8 mouse cellular contexts compared by ENCODE assay signal in the genomic region with DNA sequence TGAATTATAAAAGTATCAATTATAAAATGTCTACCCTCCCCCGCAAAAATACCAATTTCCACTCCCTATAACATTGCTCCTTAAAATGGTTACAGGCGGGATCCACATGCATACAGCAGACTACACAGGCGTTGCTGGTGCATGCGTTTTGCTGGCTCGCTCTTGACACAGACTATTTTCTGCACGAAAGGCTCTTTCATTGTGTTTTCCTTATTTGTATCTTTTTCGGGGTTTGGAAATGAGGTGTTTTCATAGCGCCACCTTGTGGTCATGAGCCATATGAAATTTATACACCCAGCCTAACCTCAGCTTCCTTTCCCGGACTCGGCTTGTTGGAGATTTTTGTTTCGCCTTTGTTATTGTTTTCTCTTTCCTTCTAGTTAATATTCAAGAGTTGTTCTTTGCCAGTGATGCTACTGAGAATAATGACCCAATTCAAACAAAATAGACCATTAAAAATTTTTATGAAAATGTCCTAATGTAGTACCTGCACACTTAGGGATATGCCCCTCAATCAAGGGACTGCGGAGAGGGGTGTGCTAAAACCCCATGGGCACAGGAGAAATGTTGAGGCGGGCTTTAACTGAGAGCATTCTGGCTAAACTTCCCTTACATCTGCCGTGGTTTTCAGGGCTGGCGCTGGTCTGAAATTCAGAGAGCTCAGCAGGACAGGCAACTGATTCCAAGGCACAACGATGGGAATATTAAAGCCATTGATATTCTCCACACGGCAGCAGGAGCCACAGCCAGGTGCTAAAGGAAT. TPM values are rescaled to one million over a fixed set of nuclear protein-coding genes. Genes with fewer than 3 reads are reported as not detected.
DNase-seq lines count a peak whose midpoint lies in the region; ATAC-seq and TF ChIP-seq lines count a peak whose summit lies in the region.

No protein-coding gene starts in this region.

- 19% methylated on average over 17 of the region's 17 CpGs for WGBS in forebrain, embryonic 16.5 days
- 26% methylated on average over 17 of the region's 17 CpGs for WGBS in large intestine, adult 2 months
- WGBS in liver, embryonic 14.5 days (ENCODE audit: insufficient replicate concordance): 22% methylated on average over 17 of the region's 17 CpGs
- 24% methylated on average over 17 of the region's 17 CpGs for WGBS in neural tube, embryonic 11.5 days

- intact Hi-C loops in heart, postnatal 36 days (cut with DNase I): loop anchor here (2.0 to 10.0 kb wide), 4 partner anchors 320 to 916 kb away; no protein-coding TSS in a partner anchor

- no peak overlapping the region for H3K4me3 ChIP-seq in ES-E14 (ENCODE audit: insufficient read depth in 1 of 2, low read depth in 1 of 2, low read length in 2 of 2, poor library complexity in 1 of 2, severe bottlenecking in 1 of 2)
- peak overlapping the region; percentile 23; the same call in 1 of the 2 replicates for H3K4me3 ChIP-seq in forebrain, embryonic 16.5 days (replicated peaks; ENCODE audit: low read length)
- H3K4me3 ChIP-seq in liver, embryonic 14.5 days (ENCODE audit: insufficient read depth in 1 of 2, low read depth in 2 of 2, low read length in 2 of 2): peak overlapping the region in 1 of 2 experiments; percentile 27; a peak in 1 of 4 replicates
- no peak overlapping the region for H3K4me3 ChIP-seq in neural tube, embryonic 11.5 days (ENCODE audit: low read depth, low read length)

- in situ Hi-C loops in ES-E14 (cut with MboI; ENCODE audit: low sequenced_read_pairs in 2 of 2, unreplicated experiment in 2 of 2): no loop called here

- ATAC-seq in cerebellum, adult (ENCODE audit: insufficient number of reproducible peaks, low FRiP score, low TSS enrichment): peak; percentile 53
- ATAC-seq in forebrain, embryonic 16.5 days: peak; percentile 92
- ATAC-seq in liver, embryonic 14.5 days (ENCODE audit: insufficient read depth): no peak
- ATAC-seq in neural tube, embryonic 11.5 days (ENCODE audit: insufficient read depth, low FRiP score, low TSS enrichment): peak; percentile 74; the same call in 1 of the 2 replicates

- peak overlapping the region; percentile 42 for H3K4me2 ChIP-seq in forebrain, embryonic 16.5 days (ENCODE audit: low read length)
- H3K4me2 ChIP-seq in liver, embryonic 14.5 days (ENCODE audit: low read depth): peak overlapping the region; percentile 48
- peak overlapping the region; percentile 13; the same call in 1 of the 2 replicates for H3K4me2 ChIP-seq in neural tube, embryonic 11.5 days (ENCODE audit: low read depth)

- DNase-seq in ES-E14 (ENCODE audit: low read depth, low spot score): peak; percentile 71
- peak; percentile 69 to 79 for DNase-seq in heart, postnatal 36 days
- peak; percentile 63 for DNase-seq in large intestine, adult 2 months (ENCODE audit: low read depth, low spot score)
- peak; percentile 30 to 34 (median 30) for DNase-seq in liver, embryonic 14.5 days (ENCODE audit: low read depth in 3 of 3, low spot score in 3 of 3)
- DNase-seq in neural tube, embryonic 11.5 days (ENCODE audit: low spot score): peak; percentile 76
- DNase-seq in testis, postnatal 10 days (ENCODE audit: low spot score): peak; percentile 76

- no peak overlapping the region for H3K27ac ChIP-seq in ES-E14 (ENCODE audit: insufficient read depth, low read depth, low read length, poor library complexity, severe bottlenecking)
- H3K27ac ChIP-seq in forebrain, embryonic 16.5 days (ENCODE audit: low read length): no peak overlapping the region
- H3K27ac ChIP-seq in liver, embryonic 14.5 days: no peak overlapping the region
- H3K27ac ChIP-seq in neural tube, embryonic 11.5 days (ENCODE audit: low read depth, low read length): no peak overlapping the region

- peaks cover 0 to 2% of the 10 kb centered on the region in 2 experiments; a peak in 1 of 4 replicates for H3K4me1 ChIP-seq in ES-E14 (ENCODE audit: control insufficient read depth in 2 of 2, insufficient read depth in 2 of 2, low read length in 2 of 2, poor library complexity in 1 of 2)
- H3K4me1 ChIP-seq in forebrain, embryonic 16.5 days (replicated peaks; ENCODE audit: control insufficient read depth, insufficient read depth, low read length): peaks cover 11% of the 10 kb centered on the region; the same call in 1 of the 2 replicates
- peaks cover 0 to 4% of the 10 kb centered on the region in 2 experiments; a peak in 2 of 4 replicates for H3K4me1 ChIP-seq in liver, embryonic 14.5 days (replicated peaks; ENCODE audit: control insufficient read depth in 2 of 2, insufficient read depth in 2 of 2, low read length in 1 of 2)
- H3K4me1 ChIP-seq in neural tube, embryonic 11.5 days (ENCODE audit: control insufficient read depth, insufficient read depth, low read length): no peaks in the 10 kb centered on the region

- no peaks in the 10 kb centered on the region for H3K36me3 ChIP-seq in ES-E14 (ENCODE audit: control insufficient read depth, insufficient read depth, low read length, poor library complexity, severe bottlenecking)
- no peaks in the 10 kb centered on the region for H3K36me3 ChIP-seq in forebrain, embryonic 16.5 days (ENCODE audit: control insufficient read depth, insufficient read depth)
- no peaks in the 10 kb centered on the region for H3K36me3 ChIP-seq in liver, embryonic 14.5 days (replicated peaks; ENCODE audit: control insufficient read depth, insufficient read depth, low read depth)
- H3K36me3 ChIP-seq in neural tube, embryonic 11.5 days (ENCODE audit: control insufficient read depth, insufficient read depth, low read length): no peaks in the 10 kb centered on the region

- H3K27me3 ChIP-seq in forebrain, embryonic 16.5 days (replicated peaks; ENCODE audit: control insufficient read depth, insufficient read depth, low read length): no peaks in the 10 kb centered on the region
- H3K27me3 ChIP-seq in liver, embryonic 14.5 days (ENCODE audit: control insufficient read depth, insufficient read depth, low read length): no peaks in the 10 kb centered on the region
- H3K27me3 ChIP-seq in neural tube, embryonic 11.5 days (ENCODE audit: control insufficient read depth, insufficient read depth, low read length): no peaks in the 10 kb centered on the region

- no peak for TF ChIP-seq EP300 in liver, embryonic 14.5 days (IDR thresholded peaks at IDR 0.05; ENCODE audit: low read depth)

- no peak overlapping the region for H3K9ac ChIP-seq in ES-E14 (ENCODE audit: insufficient read depth, low read depth, low read length, poor library complexity, severe bottlenecking)
- H3K9ac ChIP-seq in forebrain, embryonic 16.5 days (replicated peaks; ENCODE audit: low read depth, low read length): no peak overlapping the region
- H3K9ac ChIP-seq in liver, embryonic 14.5 days (replicated peaks): no peak overlapping the region
- no peak overlapping the region for H3K9ac ChIP-seq in neural tube, embryonic 11.5 days (ENCODE audit: low read length)

- peak; percentile 74 for TF ChIP-seq CTCF in liver, embryonic 14.5 days (IDR thresholded peaks at IDR 0.05; ENCODE audit: low read depth)

- H3K9me3 ChIP-seq in ES-E14 (ENCODE audit: control insufficient read depth, insufficient read depth, low read depth, low read length): no peaks in the 10 kb centered on the region
- no peaks in the 10 kb centered on the region for H3K9me3 ChIP-seq in forebrain, embryonic 16.5 days (ENCODE audit: control insufficient read depth, low read length)
- no peaks in the 10 kb centered on the region for H3K9me3 ChIP-seq in liver, embryonic 14.5 days (ENCODE audit: control insufficient read depth, low read length)
- no peaks in the 10 kb centered on the region for H3K9me3 ChIP-seq in neural tube, embryonic 11.5 days (ENCODE audit: control insufficient read depth, low read length)

TF ChIP-seq in ES-E14, 5 proteins besides CTCF, POLR2A, EP300 and RAD21:
- TF ChIP-seq ZC3H11A (IDR thresholded peaks at IDR 0.05; ENCODE audit: borderline replicate concordance, low read depth, low read length) (peak; percentile 90; the same call in 1 of the 2 replicates), ZNF384 (IDR thresholded peaks at IDR 0.05; ENCODE audit: low read depth, low read length) (no peak), CHD2 (IDR thresholded peaks at IDR 0.05; ENCODE audit: low read depth, low read length) (no peak)

RNA-seq across cellular contexts. Expression of gene Cd180, which starts 48.4 kb away (rescaled TPM):
- total RNA-seq in ES-E14 (2012; rRNA removed): 0.13 TPM in 1 of 2 replicates, not detected in the other
- 0.23 and 0.39 TPM in 2 replicates for polyA plus RNA-seq in forebrain, embryonic 16.5 days (2015; fragmentation: Nextera tagmentation; extraction: Ambion mirVana)
- 1 to 10 TPM; 1.1 TPM for total RNA-seq in heart, postnatal 36 days (2021)
- 1.8 and 2.8 TPM in 2 replicates for polyA plus RNA-seq in large intestine, adult 2 months (2012; rRNA removed)
- polyA plus RNA-seq in liver, embryonic 14.5 days (2012; rRNA removed): 1.2 and 1.6 TPM in 2 replicates
- polyA plus RNA-seq in liver, embryonic 14.5 days (2014; fragmentation: Nextera tagmentation; extraction: Ambion mirVana): 0.88 and 1.4 TPM in 2 replicates
- polyA plus RNA-seq in neural tube, embryonic 11.5 days (2014; fragmentation: Nextera tagmentation; extraction: Ambion mirVana): 0.20 and 0.70 TPM in 2 replicates
